Mouse (Mus musculus): ENCODE results near the gene Armh4. TPM values are rescaled to one million over a fixed set of nuclear protein-coding genes. Genes with fewer than 3 reads are reported as not detected.
"Not testable (repeated sequence)": the region's sequence is repeated elsewhere in the genome, so short reads cannot be mapped to it uniquely, and the experiment has no call there.

Armh4 gene
- polyA plus RNA-seq, 1 experiment from 2014 or later, result 0.78 TPM

- H3K27ac ChIP-seq (replicated peaks), result no peak overlapping the region
- no peaks in the 10 kb centered on the region for H3K4me1 ChIP-seq (replicated peaks)
- H3K4me2 ChIP-seq, result no peak overlapping the region
- no peak for ATAC-seq (ENCODE audit: insufficient read depth)
- H3K9ac ChIP-seq, result no peak overlapping the region
- no peaks in the 10 kb centered on the region; the same call in 1 of the 2 replicates for H3K27me3 ChIP-seq
- H3K9me3 ChIP-seq (replicated peaks), result no peaks in the 10 kb centered on the region
- WGBS (ENCODE audit: insufficient replicate concordance), result 64% methylated on average over 4 of the region's 4 CpGs
- H3K4me3 ChIP-seq (replicated peaks), result no peak overlapping the region
- H3K36me3 ChIP-seq (replicated peaks), result no peaks in the 10 kb centered on the region
Observed at GRCm38 (mm10) chr14:49783866-49784265, 683 bp upstream of the Armh4 start.

- H3K4me3 ChIP-seq (replicated peaks), result no peak overlapping the region
- H3K36me3 ChIP-seq (replicated peaks), result no peaks in the 10 kb centered on the region
- 57% methylated on average over 4 of the region's 4 CpGs for WGBS (ENCODE audit: insufficient replicate concordance)
- H3K27ac ChIP-seq (replicated peaks), result no peak overlapping the region
- H3K4me1 ChIP-seq (replicated peaks), result no peaks in the 10 kb centered on the region
- H3K27me3 ChIP-seq, result no peaks in the 10 kb centered on the region; the same call in 1 of the 2 replicates
- no peak for ATAC-seq (ENCODE audit: insufficient read depth)
- no peaks in the 10 kb centered on the region for H3K9me3 ChIP-seq (replicated peaks)
- no peak overlapping the region for H3K4me2 ChIP-seq
- H3K9ac ChIP-seq, result no peak overlapping the region
Observed at GRCm38 (mm10) chr14:49780416-49780815, 2.8 kb downstream of the Armh4 start.

GRCm38 (mm10) chr14:49777539-49777938 is 5.6 kb downstream of the Armh4 start:
- 61% methylated on average over 4 of the region's 4 CpGs for WGBS (ENCODE audit: insufficient replicate concordance)
- ATAC-seq (ENCODE audit: insufficient read depth); H3K27me3 ChIP-seq; H3K4me1 ChIP-seq (replicated peaks); H3K27ac ChIP-seq (replicated peaks); H3K9me3 ChIP-seq (replicated peaks); H3K36me3 ChIP-seq (replicated peaks); H3K9ac ChIP-seq; H3K4me3 ChIP-seq (replicated peaks); H3K4me2 ChIP-seq: not testable (repeated sequence)

- no peaks in the 10 kb centered on the region for H3K27me3 ChIP-seq
- H3K9me3 ChIP-seq (replicated peaks), result no peaks in the 10 kb centered on the region
- no peaks in the 10 kb centered on the region for H3K4me1 ChIP-seq (replicated peaks)
- H3K27ac ChIP-seq (replicated peaks), result no peak overlapping the region
- no peaks in the 10 kb centered on the region for H3K36me3 ChIP-seq (replicated peaks)
- 55% methylated on average over 1 of the region's 1 CpGs for WGBS (ENCODE audit: insufficient replicate concordance)
- H3K4me3 ChIP-seq (replicated peaks), result no peak overlapping the region
- no peak overlapping the region for H3K9ac ChIP-seq
- ATAC-seq (ENCODE audit: insufficient read depth), result no peak
- no peak overlapping the region for H3K4me2 ChIP-seq
Observed at GRCm38 (mm10) chr14:49771746-49772145, 11.4 kb downstream of the Armh4 start.

- no peaks in the 10 kb centered on the region for H3K36me3 ChIP-seq (replicated peaks)
- no peaks in the 10 kb centered on the region for H3K9me3 ChIP-seq (replicated peaks)
- no peak overlapping the region for H3K9ac ChIP-seq
- ATAC-seq (ENCODE audit: insufficient read depth), result no peak
- H3K4me1 ChIP-seq (replicated peaks), result no peaks in the 10 kb centered on the region
- no peak overlapping the region for H3K27ac ChIP-seq (replicated peaks)
- no peak overlapping the region for H3K4me3 ChIP-seq (replicated peaks)
- 74% methylated on average over 4 of the region's 4 CpGs for WGBS (ENCODE audit: insufficient replicate concordance)
- no peaks in the 10 kb centered on the region for H3K27me3 ChIP-seq
- no peak overlapping the region for H3K4me2 ChIP-seq
Observed at GRCm38 (mm10) chr14:49766601-49767000, 16.6 kb downstream of the Armh4 start.

- no peaks in the 10 kb centered on the region for H3K36me3 ChIP-seq (replicated peaks)
- no peaks in the 10 kb centered on the region for H3K27me3 ChIP-seq
- no peaks in the 10 kb centered on the region for H3K4me1 ChIP-seq (replicated peaks)
- H3K27ac ChIP-seq (replicated peaks), result no peak overlapping the region
- H3K4me2 ChIP-seq, result no peak overlapping the region
- H3K9ac ChIP-seq, result no peak overlapping the region
- H3K4me3 ChIP-seq (replicated peaks), result no peak overlapping the region
- ATAC-seq (ENCODE audit: insufficient read depth), result no peak
- H3K9me3 ChIP-seq (replicated peaks), result no peaks in the 10 kb centered on the region
- 56% methylated on average over 1 of the region's 1 CpGs for WGBS (ENCODE audit: insufficient replicate concordance)
Observed at GRCm38 (mm10) chr14:49755845-49756244, 27.3 kb downstream of the Armh4 start.

- Histone ChIP-seq H3K9ac (no peak overlapping the region), H3K9me3 (replicated peaks) (no peaks in the 10 kb centered on the region), H3K27me3 (no peaks in the 10 kb centered on the region), H3K4me1 (replicated peaks) (no peaks in the 10 kb centered on the region), H3K27ac (replicated peaks) (no peak overlapping the region), H3K4me3 (replicated peaks) (no peak overlapping the region), H3K4me2 (no peak overlapping the region), H3K36me3 (replicated peaks) (no peaks in the 10 kb centered on the region)
- ATAC-seq (ENCODE audit: insufficient read depth), result no peak
Observed at GRCm38 (mm10) chr14:49752614-49753013, 30.6 kb downstream of the Armh4 start.

- WGBS (ENCODE audit: insufficient replicate concordance), result 62% methylated on average over 1 of the region's 1 CpGs
Observed at GRCm38 (mm10) chr14:49745874-49746273, 37.3 kb downstream of the Armh4 start.

GRCm38 (mm10) chr14:49743946-49744526 is 39.1 kb downstream of the Armh4 start:
- Histone ChIP-seq H3K4me3 (replicated peaks) (no peak overlapping the region), H3K9ac (no peak overlapping the region), H3K9me3 (replicated peaks) (no peaks in the 10 kb centered on the region), H3K27me3 (no peaks in the 10 kb centered on the region), H3K4me2 (no peak overlapping the region), H3K36me3 (replicated peaks) (no peaks in the 10 kb centered on the region), H3K27ac (replicated peaks) (no peak overlapping the region), H3K4me1 (replicated peaks) (no peaks in the 10 kb centered on the region)
- no peak for ATAC-seq (ENCODE audit: insufficient read depth)
- WGBS (ENCODE audit: insufficient replicate concordance), result 51% methylated on average over 6 of the region's 6 CpGs

More at GRCm38 (mm10) chr14:49745874-49746273, 37.3 kb downstream of the Armh4 start:
- no peak for ATAC-seq (ENCODE audit: insufficient read depth)
- Histone ChIP-seq H3K4me3 (replicated peaks) (no peak overlapping the region), H3K9ac (no peak overlapping the region), H3K4me1 (replicated peaks) (no peaks in the 10 kb centered on the region), H3K27me3 (no peaks in the 10 kb centered on the region), H3K36me3 (replicated peaks) (no peaks in the 10 kb centered on the region), H3K9me3 (replicated peaks) (no peaks in the 10 kb centered on the region), H3K4me2 (no peak overlapping the region), H3K27ac (replicated peaks) (no peak overlapping the region)

GRCm38 (mm10) chr14:49739328-49739727 is 43.9 kb downstream of the Armh4 start:
- ATAC-seq (ENCODE audit: insufficient read depth), result no peak
- Histone ChIP-seq H3K36me3 (replicated peaks) (no peaks in the 10 kb centered on the region), H3K27ac (replicated peaks) (no peak overlapping the region), H3K4me1 (replicated peaks) (no peaks in the 10 kb centered on the region), H3K9me3 (replicated peaks) (no peaks in the 10 kb centered on the region), H3K4me3 (replicated peaks) (no peak overlapping the region), H3K9ac (no peak overlapping the region), H3K4me2 (no peak overlapping the region), H3K27me3 (no peaks in the 10 kb centered on the region)
- WGBS (ENCODE audit: insufficient replicate concordance), result 66% methylated on average over 7 of the region's 7 CpGs

GRCm38 (mm10) chr14:49738441-49739088 is 44.6 kb downstream of the Armh4 start:
- Histone ChIP-seq H3K9me3 (replicated peaks) (no peaks in the 10 kb centered on the region), H3K9ac (no peak overlapping the region), H3K4me3 (replicated peaks) (no peak overlapping the region), H3K4me2 (no peak overlapping the region), H3K36me3 (replicated peaks) (no peaks in the 10 kb centered on the region), H3K4me1 (replicated peaks) (no peaks in the 10 kb centered on the region), H3K27me3 (no peaks in the 10 kb centered on the region), H3K27ac (replicated peaks) (no peak overlapping the region)
- WGBS (ENCODE audit: insufficient replicate concordance), result 31% methylated on average over 2 of the region's 2 CpGs
- ATAC-seq (ENCODE audit: insufficient read depth), result no peak

- no peak for ATAC-seq (ENCODE audit: insufficient read depth)
- Histone ChIP-seq H3K4me3 (replicated peaks) (no peak overlapping the region), H3K4me2 (no peak overlapping the region), H3K4me1 (replicated peaks) (no peaks in the 10 kb centered on the region), H3K36me3 (replicated peaks) (no peaks in the 10 kb centered on the region), H3K9ac (no peak overlapping the region), H3K9me3 (replicated peaks) (no peaks in the 10 kb centered on the region), H3K27ac (replicated peaks) (no peak overlapping the region), H3K27me3 (no peaks in the 10 kb centered on the region)
Observed at GRCm38 (mm10) chr14:49733950-49734349, 49.2 kb downstream of the Armh4 start.
